Mouse (Mus musculus): ENCODE data around the gene 4933424G06Rik.

4933424G06Rik gene

GRCm38 (mm10) chr1:36694871-36695270 is 15.1 kb upstream of the 4933424G06Rik start:
- ChIA-PET POLR2A (interaction anchor here in 3 of 4 experiments (0.6 to 5.7 kb wide), 12 partner anchors 10 to 231 kb away, joined by 3 to 51 read pairs (median 5); partner anchors contain the start of genes Fam178b (in 2 of the 3), 4933424G06Rik (in 1 of the 3) and Ankrd39 (in 1 of the 3)), CTCF (interaction anchor here in 2 of 4 experiments (2.2 to 2.3 kb wide), 2 partner anchors 147 to 148 kb away, joined by 8 to 9 read pairs; partner anchors contain the start of gene Ankrd39 (in 2 of the 2))

- POLR2A ChIA-PET: interaction anchor here (0.8 to 5.7 kb wide), 15 partner anchors 9 to 185 kb away, joined by 3 to 51 read pairs (median 4); partner anchors contain the start of genes 4933424G06Rik (in 3 of the 4) and Ankrd39 (in 2 of the 4)
Measured at GRCm38 (mm10) chr1:36696411-36696810, 13.5 kb upstream of the 4933424G06Rik start.

GRCm38 (mm10) chr1:36697030-36697429 is 12.9 kb upstream of the 4933424G06Rik start:
- POLR2A ChIA-PET: interaction anchor here (0.8 to 5.7 kb wide), 13 partner anchors 8 to 165 kb away, joined by 3 to 51 read pairs (median 4); partner anchors contain the start of genes 4933424G06Rik (in 3 of the 4) and Ankrd39 (in 2 of the 4)
- CTCF ChIA-PET: interaction anchor here in 2 of 4 experiments (0.9 to 3.1 kb wide), 4 partner anchors 10 to 150 kb away, joined by 3 to 15 read pairs (median 7); partner anchors contain the start of genes Ankrd39 (in 2 of the 2) and Fam178b (in 1 of the 2)

More at GRCm38 (mm10) chr1:36696411-36696810, 13.5 kb upstream of the 4933424G06Rik start:
- CTCF ChIA-PET: interaction anchor here in 2 of 4 experiments (0.9 to 3.1 kb wide), 5 partner anchors 11 to 149 kb away, joined by 3 to 15 read pairs (median 5); partner anchors contain the start of genes Ankrd39 (in 2 of the 2) and Fam178b (in 1 of the 2)

GRCm38 (mm10) chr1:36707166-36707565 is 2.8 kb upstream of the 4933424G06Rik start:
- ChIA-PET CTCF (interaction anchor here (0.6 to 3.8 kb wide), 10 partner anchors 10 to 356 kb away, joined by 3 to 26 read pairs (median 6); partner anchors contain the start of genes Ankrd39 (in 3 of the 4) and Fam178b (in 2 of the 4)), POLR2A (interaction anchor here (0.6 to 4.0 kb wide), 14 partner anchors 9 to 198 kb away, joined by 3 to 51 read pairs (median 5); partner anchors contain the start of genes Ankrd39 (in 2 of the 4), Cox5b (in 1 of the 4), Fam178b (in 1 of the 4) and Sema4c (in 1 of the 4))

GRCm38 (mm10) chr1:36707797-36708196 is 2.2 kb upstream of the 4933424G06Rik start:
- CTCF ChIA-PET: interaction anchor here (0.6 to 3.8 kb wide), 11 partner anchors 11 to 355 kb away, joined by 3 to 26 read pairs (median 4); partner anchors contain the start of genes Ankrd39 (in 3 of the 4) and Fam178b (in 2 of the 4)
- POLR2A ChIA-PET: interaction anchor here (0.6 to 4.0 kb wide), 24 partner anchors 9 to 566 kb away, joined by 3 to 51 read pairs (median 4); partner anchors contain the start of genes Ankrd39 (in 3 of the 4), Fam178b (in 3 of the 4), Cox5b (in 2 of the 4) and Sema4c (in 1 of the 4)

GRCm38 (mm10) chr1:36708626-36709025 is 1.3 kb upstream of the 4933424G06Rik start:
- ChIA-PET POLR2A (interaction anchor here in 3 of 4 experiments (0.6 to 4.0 kb wide), 17 partner anchors 10 to 567 kb away, joined by 3 to 51 read pairs (median 8); partner anchors contain the start of genes Ankrd39 (in 3 of the 3), Fam178b (in 3 of the 3) and Cox5b (in 2 of the 3)), CTCF (interaction anchor here (0.5 to 3.8 kb wide), 11 partner anchors 25 to 198 kb away, joined by 3 to 26 read pairs (median 4); partner anchors contain the start of genes Ankrd39 (in 2 of the 4) and Fam178b (in 1 of the 4))

- ChIA-PET POLR2A (interaction anchor here in 3 of 4 experiments (0.5 to 4.0 kb wide), 22 partner anchors 9 to 263 kb away, joined by 3 to 51 read pairs (median 4); partner anchors contain the start of genes Ankrd39 (in 3 of the 3), Fam178b (in 3 of the 3), Cox5b (in 1 of the 3) and Sema4c (in 1 of the 3)), CTCF (interaction anchor here (0.5 to 3.8 kb wide), 13 partner anchors 11 to 198 kb away, joined by 3 to 26 read pairs (median 4); partner anchors contain the start of genes Ankrd39 (in 2 of the 4) and Fam178b (in 2 of the 4))
Measured at GRCm38 (mm10) chr1:36709055-36709853, 695 bp upstream of the 4933424G06Rik start.

GRCm38 (mm10) chr1:36711104-36711503 is 1.2 kb downstream of the 4933424G06Rik start:
- ChIA-PET CTCF (interaction anchor here in 3 of 4 experiments (0.6 to 1.6 kb wide), 5 partner anchors 36 to 768 kb away, joined by 3 to 7 read pairs (median 3); no protein-coding TSS in a partner anchor), POLR2A (interaction anchor here (0.6 to 0.7 kb wide), 5 partner anchors 69 to 426 kb away, joined by 3 to 6 read pairs (median 3); no protein-coding TSS in a partner anchor)

- POLR2A ChIA-PET: interaction anchor here in 1 of 4 experiments (0.7 kb wide), 1 partner anchor 12 kb away, joined by 5 read pairs; no protein-coding TSS in a partner anchor
- CTCF ChIA-PET: no interaction called here
Measured at GRCm38 (mm10) chr1:36714311-36714710, 4.4 kb downstream of the 4933424G06Rik start, which contains the start of gene Actr1b. TSS of gene Actr1b (minus strand) at chr1:36714422.

- ChIA-PET CTCF (interaction anchor here in 1 of 4 experiments (1.7 kb wide), 1 partner anchor 9 kb away, joined by 4 read pairs; the partner anchor contains the start of gene 4933424G06Rik), POLR2A (no interaction called here)
Measured at GRCm38 (mm10) chr1:36718786-36719185, 8.8 kb downstream of the 4933424G06Rik start.

- CTCF ChIA-PET: interaction anchor here in 2 of 4 experiments (0.6 to 1.4 kb wide), 3 partner anchors 23 to 47 kb away, joined by 3 to 4 read pairs (median 3); no protein-coding TSS in a partner anchor
- POLR2A ChIA-PET: interaction anchor here in 1 of 4 experiments (0.6 to 1.5 kb wide), 2 partner anchors 12 to 1148 kb away, joined by 3 to 5 read pairs; partner anchors contain the start of gene Lipt1
Measured at GRCm38 (mm10) chr1:36723146-36724056, 13.5 kb downstream of the 4933424G06Rik start.

GRCm38 (mm10) chr1:36724057-36724431 is 14.1 kb downstream of the 4933424G06Rik start:
- ChIA-PET CTCF (interaction anchor here in 1 of 4 experiments (1.4 kb wide), 1 partner anchor 22 kb away, joined by 3 read pairs; no protein-coding TSS in a partner anchor), POLR2A (no interaction called here)

GRCm38 (mm10) chr1:36737300-36737699 is 27.4 kb downstream of the 4933424G06Rik start:
- POLR2A ChIA-PET: no interaction called here
- CTCF ChIA-PET: no interaction called here

- POLR2A ChIA-PET: interaction anchor here in 1 of 4 experiments (1.0 kb wide), 1 partner anchor 38 kb away, joined by 3 read pairs; no protein-coding TSS in a partner anchor
- CTCF ChIA-PET: interaction anchor here in 2 of 4 experiments (0.6 to 1.2 kb wide), 3 partner anchors 30 to 1262 kb away, joined by 3 to 5 read pairs (median 4); partner anchors contain the start of gene Ankrd39 (in 1 of the 2)
Measured at GRCm38 (mm10) chr1:36739231-36739630, 29.3 kb downstream of the 4933424G06Rik start.

GRCm38 (mm10) chr1:36743046-36743445 is 33.1 kb downstream of the 4933424G06Rik start:
- POLR2A ChIA-PET: interaction anchor here in 1 of 4 experiments (1.2 kb wide), 1 partner anchor 159 kb away, joined by 3 read pairs; no protein-coding TSS in a partner anchor
- CTCF ChIA-PET: interaction anchor here in 2 of 4 experiments (0.6 to 1.6 kb wide), 4 partner anchors 29 to 199 kb away, joined by 3 to 6 read pairs (median 3); partner anchors contain the start of gene Ankrd39 (in 1 of the 2)

Measured in embryonic stem cell, embryonic (primary cell).